Mouse (Mus musculus): ENCODE measurements around the gene C1qtnf4. TPM values are rescaled to one million over a fixed set of nuclear protein-coding genes. Genes with fewer than 3 reads are reported as not detected.

Gene C1qtnf4
- 106 and 128 TPM in 2 replicates for polyA plus RNA-seq (2012; rRNA removed)

DNA sequence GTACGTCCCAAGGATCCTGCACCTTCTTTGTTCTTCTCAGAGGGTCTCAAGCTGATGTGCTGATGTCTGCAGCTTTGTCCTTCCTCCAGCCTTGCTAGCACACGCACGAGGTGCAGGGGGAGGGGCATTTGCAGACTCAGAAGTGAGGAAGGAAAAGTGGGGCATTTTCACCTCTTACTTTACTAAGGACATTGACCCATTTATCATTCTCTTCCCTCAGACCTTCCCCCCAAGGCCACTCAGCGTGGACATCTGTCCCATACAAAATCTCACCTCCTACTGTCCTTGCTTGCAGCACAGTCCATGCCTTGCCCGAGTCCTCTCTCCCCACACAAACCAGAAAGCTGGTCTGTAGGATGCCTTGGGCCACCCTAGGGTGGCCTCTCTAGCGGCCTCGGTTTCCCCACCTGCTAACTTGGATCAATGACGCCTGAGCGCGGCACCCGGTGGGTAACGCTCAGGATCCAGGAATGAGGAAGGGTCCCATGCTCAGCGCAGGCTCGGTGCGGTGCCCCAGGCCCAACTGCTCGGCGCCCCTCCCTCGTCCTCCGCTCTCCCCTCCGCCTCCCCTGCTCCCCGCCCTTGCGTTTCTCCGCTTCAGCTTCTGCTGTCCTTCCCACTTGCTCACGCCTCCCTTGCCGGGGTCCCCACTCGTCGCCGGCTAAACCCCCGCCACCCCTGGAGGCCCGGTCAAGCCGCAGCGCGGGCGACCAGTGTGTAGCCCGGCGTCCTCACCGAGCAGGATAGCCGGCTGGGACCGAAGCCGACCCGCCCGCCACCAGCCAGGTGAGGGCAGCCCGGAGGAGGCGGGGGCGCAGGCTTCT is at the start of gene C1qtnf4:
Gene C1qtnf4, plus strand, starts transcription at position 643 of the 824 bp plus-strand sequence.

DNA sequence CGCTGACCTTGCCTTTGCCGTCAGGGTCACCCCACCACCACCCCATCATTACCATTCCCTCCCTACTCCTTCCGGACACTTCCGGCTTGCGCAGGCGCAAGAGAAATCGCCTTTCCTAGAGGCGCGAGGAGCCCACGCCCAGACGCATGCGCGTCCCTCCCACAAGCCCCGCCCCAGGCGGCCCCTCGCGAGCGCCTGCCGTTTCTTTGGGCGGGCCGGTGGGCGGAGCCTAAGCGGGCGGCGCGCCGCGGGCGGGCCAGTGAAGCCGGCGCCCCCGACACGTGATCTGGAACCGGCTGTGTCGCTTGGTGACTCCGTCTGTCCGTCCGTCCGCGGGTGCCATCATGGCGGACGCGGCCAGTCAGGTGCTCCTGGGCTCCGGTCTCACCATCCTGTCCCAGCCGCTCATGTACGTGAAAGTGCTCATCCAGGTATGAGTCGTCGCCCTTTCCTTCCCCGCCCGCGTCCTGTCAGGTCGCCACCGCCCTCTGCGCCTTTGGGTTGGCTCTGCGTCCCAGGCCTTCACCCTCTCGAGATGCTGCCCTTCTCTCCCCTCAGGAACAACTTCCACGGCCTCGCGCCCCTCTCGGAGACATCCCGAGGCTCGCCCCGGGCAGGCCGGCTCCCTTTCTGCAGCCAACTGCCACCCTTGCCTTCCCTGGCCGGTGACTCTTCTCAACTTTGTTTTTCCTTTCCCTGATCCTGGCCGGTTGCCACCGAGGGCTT is 38.5 kb upstream of the C1qtnf4 start, which contains the start of gene Mtch2:
Gene Mtch2, plus strand, starts transcription at position 201 of the 726 bp plus-strand sequence.

DNA sequence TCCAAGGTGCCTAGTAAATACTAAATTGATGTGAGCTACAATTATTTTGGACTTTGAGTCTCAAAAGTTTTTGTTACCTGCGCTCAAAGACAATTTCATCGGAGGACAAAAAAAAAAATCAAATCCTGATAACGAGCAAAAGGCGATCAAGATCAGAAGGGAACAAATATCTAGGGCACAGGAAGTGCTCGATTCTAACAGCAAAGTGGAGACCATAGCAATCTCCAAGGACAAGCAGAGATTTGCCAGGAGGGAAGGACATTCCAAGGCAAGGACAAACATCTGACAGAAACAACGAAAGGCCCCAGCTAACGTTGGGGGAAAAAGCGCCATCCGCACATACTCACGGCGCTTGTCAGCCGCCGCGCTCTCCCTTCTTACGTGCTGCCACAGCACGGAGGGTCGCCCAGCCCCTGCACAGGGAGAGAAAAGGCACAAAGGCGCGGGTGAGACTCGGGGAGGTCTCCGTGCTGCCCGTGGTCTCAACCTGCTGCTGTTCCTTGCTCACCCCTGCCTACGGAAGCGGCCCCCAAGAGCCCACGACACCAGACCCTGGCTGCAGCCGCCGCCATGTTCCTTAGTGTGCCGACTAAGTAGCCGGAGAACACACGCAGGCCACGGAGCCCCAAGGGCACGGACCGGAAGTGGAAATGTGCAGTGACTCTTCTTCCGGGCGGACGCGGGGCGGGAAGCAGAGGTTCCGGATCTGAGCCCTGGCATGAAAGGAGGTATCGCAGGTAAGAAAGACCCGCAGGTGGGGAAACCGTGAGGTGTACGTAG is 18.6 kb downstream of the C1qtnf4 start, which contains the start of the genes Kbtbd4 and Ndufs3:
Gene Kbtbd4, plus strand, starts transcription at position 665 of the 780 bp plus-strand sequence.
Gene Ndufs3, minus strand, starts transcription at position 752 of the 780 bp plus-strand sequence.

Other genes starting within 250 kb of the C1qtnf4 start
- 24.8 and 29.3 TPM in 2 replicates for gene Nup160, start 208.6 kb upstream of the C1qtnf4 start, polyA plus RNA-seq (2012; rRNA removed)
- gene Fnbp4, start 140.5 kb upstream of the C1qtnf4 start, polyA plus RNA-seq (2012; rRNA removed), result 144 and 148 TPM in 2 replicates
- gene Agbl2, start 103.1 kb upstream of the C1qtnf4 start, polyA plus RNA-seq (2012; rRNA removed), result 0.96 and 1.1 TPM in 2 replicates
- 150 and 167 TPM in 2 replicates for gene Mtch2, start 38.7 kb upstream of the C1qtnf4 start, polyA plus RNA-seq (2012; rRNA removed)
- gene Kbtbd4, start 18.9 kb downstream of the C1qtnf4 start, polyA plus RNA-seq (2012; rRNA removed), result 36.8 and 41.3 TPM in 2 replicates
- 166 and 176 TPM in 2 replicates for gene Ndufs3, start 19.0 kb downstream of the C1qtnf4 start, polyA plus RNA-seq (2012; rRNA removed)
- 105 and 120 TPM in 2 replicates for gene Celf1, start 54.5 kb downstream of the C1qtnf4 start, polyA plus RNA-seq (2012; rRNA removed)
- gene Rapsn, start 149.8 kb downstream of the C1qtnf4 start, polyA plus RNA-seq (2012; rRNA removed), result 0.87 and 3.8 TPM in 2 replicates
- 189 and 195 TPM in 2 replicates for gene Psmc3, start 168.1 kb downstream of the C1qtnf4 start, polyA plus RNA-seq (2012; rRNA removed)
- gene Slc39a13, start 184.6 kb downstream of the C1qtnf4 start, polyA plus RNA-seq (2012; rRNA removed), result 50.2 and 64.7 TPM in 2 replicates
- gene Spi1, start 196.5 kb downstream of the C1qtnf4 start, polyA plus RNA-seq (2012; rRNA removed), result 6.7 and 6.9 TPM in 2 replicates
- gene Mybpc3, start 232.3 kb downstream of the C1qtnf4 start, polyA plus RNA-seq (2012; rRNA removed), result 0.02 and 0.08 TPM in 2 replicates